23 mouse cellular contexts compared by ENCODE assay signal in the genomic region with DNA sequence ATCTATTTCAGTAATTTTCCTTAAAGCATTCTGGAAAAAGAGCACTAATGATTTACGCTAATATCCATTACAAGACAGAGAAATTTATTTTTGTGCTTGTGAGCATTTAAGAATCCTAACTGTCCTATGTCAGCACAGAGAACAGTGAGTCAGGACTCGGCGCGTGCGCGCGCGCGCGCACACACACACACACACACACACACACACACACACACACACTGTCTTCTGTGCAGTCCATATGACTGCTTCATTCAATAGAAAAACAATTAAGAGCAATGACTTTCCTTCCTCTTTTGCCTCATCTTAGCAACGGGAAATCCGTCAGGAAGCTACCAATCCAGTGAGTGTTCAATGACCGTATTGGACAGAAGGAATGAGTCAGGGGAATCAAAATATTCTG.
"Had no signal": no experiment of that assay in that cellular context is flagged by ENCODE, and none has a peak within 500 bp of the region (broad histone marks: within the 10 kb centered on the region; RNA-seq: fewer than 3 reads in every experiment).

No protein-coding gene starts in this region.

- H3K9me3 ChIP-seq: heart, embryonic 10.5 days; heart, embryonic 12.5 days; hindbrain, embryonic 12.5 days; kidney, embryonic 15.5 days; limb, embryonic 13.5 days; limb, embryonic 15.5 days; liver, embryonic 12.5 days had no signal

- H3K36me3 ChIP-seq: heart, embryonic 10.5 days; heart, embryonic 12.5 days; hindbrain, embryonic 12.5 days; kidney, embryonic 15.5 days; limb, embryonic 13.5 days; limb, embryonic 15.5 days; liver, embryonic 12.5 days had no signal

- H3K27ac ChIP-seq: gastrocnemius, adult 2 months; heart, embryonic 10.5 days; hindbrain, embryonic 12.5 days; hindbrain, postnatal 0 days; kidney, embryonic 15.5 days; kidney, postnatal 0 days; limb, embryonic 13.5 days; limb, embryonic 15.5 days; liver, embryonic 12.5 days had no signal

- H3K4me1 ChIP-seq: heart, embryonic 10.5 days; heart, embryonic 12.5 days; hindbrain, embryonic 12.5 days; kidney, embryonic 15.5 days; limb, embryonic 13.5 days; limb, embryonic 15.5 days; liver, embryonic 12.5 days had no signal

- ATAC-seq: hindbrain, postnatal 0 days; intestine, embryonic 16.5 days; liver, embryonic 12.5 days had no signal

- H3K27me3 ChIP-seq: heart, embryonic 12.5 days; hindbrain, embryonic 12.5 days; kidney, embryonic 15.5 days; limb, embryonic 13.5 days; limb, embryonic 15.5 days; liver, embryonic 12.5 days had no signal

- H3K4me2 ChIP-seq: heart, embryonic 12.5 days; hindbrain, embryonic 12.5 days; kidney, embryonic 15.5 days; limb, embryonic 13.5 days; limb, embryonic 15.5 days; liver, embryonic 12.5 days had no signal

- H3K4me3 ChIP-seq: gastrocnemius, adult 2 months; heart, embryonic 10.5 days; heart, embryonic 12.5 days; hindbrain, embryonic 12.5 days; kidney, embryonic 15.5 days; limb, embryonic 13.5 days; limb, embryonic 15.5 days; liver, embryonic 12.5 days had no signal

- H3K9ac ChIP-seq: heart, embryonic 12.5 days; hindbrain, embryonic 12.5 days; kidney, embryonic 15.5 days; limb, embryonic 13.5 days; limb, embryonic 15.5 days; liver, embryonic 12.5 days had no signal

- DNase-seq: gastrocnemius, adult 2 months; gastrocnemius, postnatal 10 days; gastrocnemius, postnatal 25 days; heart, adult 18-20 months; heart, postnatal 10 days; kidney, adult 11 months; kidney, adult 2 months; kidney, adult 9 months; kidney, postnatal 14 days; kidney, postnatal 36 days; layer of hippocampus, adult 9-11 months; layer of hippocampus, postnatal 36 days; left cerebral cortex, postnatal 4 days had no signal
